Mouse (Mus musculus): Measurements from ENCODE around the gene Erich2. TPM values are rescaled to one million over a fixed set of nuclear protein-coding genes. Genes with fewer than 3 reads are reported as not detected.

Gene Erich2
- polyA plus RNA-seq, 1 experiment = not detected

DNA sequence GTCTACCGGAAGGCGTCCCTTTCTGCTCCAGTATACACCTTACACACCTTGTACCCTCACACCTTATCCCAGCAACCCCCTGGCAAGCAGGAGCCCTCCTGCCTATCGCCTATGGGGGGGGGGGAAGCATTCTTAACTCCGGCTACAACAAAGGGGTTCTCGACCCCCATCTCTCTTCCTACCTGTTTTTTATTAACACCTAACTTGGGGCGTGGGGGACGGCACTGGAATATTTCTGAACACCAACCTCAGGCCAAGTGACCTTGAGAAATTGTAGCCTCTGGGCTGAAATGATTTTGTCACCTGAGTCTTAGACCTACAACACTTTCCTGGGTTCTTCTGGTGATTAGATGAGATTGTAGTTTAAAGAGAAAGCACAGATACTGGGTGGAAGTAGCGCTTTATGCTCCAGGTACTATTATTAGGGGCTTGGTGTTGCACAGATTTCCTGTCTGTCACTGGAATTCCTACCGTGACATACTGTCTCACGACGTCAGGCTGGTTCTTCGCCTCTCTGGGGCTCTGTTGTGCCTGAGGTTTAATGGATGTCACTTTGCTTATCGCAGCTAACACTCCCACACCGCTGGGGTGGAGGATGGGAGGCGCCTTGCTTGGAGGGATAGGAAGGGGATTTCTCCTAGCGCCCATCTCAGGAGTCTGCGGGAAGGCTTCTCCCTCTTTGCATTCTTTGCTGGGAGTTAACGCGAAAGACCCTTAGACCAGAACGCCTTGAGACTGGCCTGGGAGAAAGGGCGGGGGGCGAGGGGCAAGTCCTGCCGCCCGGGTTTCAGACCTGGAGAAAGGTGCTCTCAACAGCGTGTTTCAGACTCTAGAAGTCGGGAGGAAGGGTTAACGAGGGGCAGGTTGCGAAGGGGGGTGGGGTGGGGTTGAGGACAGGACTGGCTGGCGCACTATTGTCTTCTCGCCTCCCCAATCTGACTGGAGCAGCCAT is 57.3 kb downstream of the Erich2 start:
- peaks cover 19% of the 10 kb centered on the region for H3K4me1 ChIP-seq (ENCODE audit: control insufficient read depth, insufficient read depth, low read length)
- H3K4me3 ChIP-seq (ENCODE audit: insufficient read depth, low read depth, low read length) = peak overlapping the region; percentile 96
- no peak for TF ChIP-seq POLR2A (IDR thresholded peaks at IDR 0.05; ENCODE audit: insufficient read depth, low read depth, low read length)
- TF ChIP-seq CTCF (IDR thresholded peaks at IDR 0.05; ENCODE audit: insufficient read depth, low read depth, low read length) = no peak
- 6% methylated on average over 30 of the region's 30 CpGs for WGBS
- H3K27ac ChIP-seq (ENCODE audit: insufficient read depth, low read depth, low read length) = peak overlapping the region; percentile 97

DNA sequence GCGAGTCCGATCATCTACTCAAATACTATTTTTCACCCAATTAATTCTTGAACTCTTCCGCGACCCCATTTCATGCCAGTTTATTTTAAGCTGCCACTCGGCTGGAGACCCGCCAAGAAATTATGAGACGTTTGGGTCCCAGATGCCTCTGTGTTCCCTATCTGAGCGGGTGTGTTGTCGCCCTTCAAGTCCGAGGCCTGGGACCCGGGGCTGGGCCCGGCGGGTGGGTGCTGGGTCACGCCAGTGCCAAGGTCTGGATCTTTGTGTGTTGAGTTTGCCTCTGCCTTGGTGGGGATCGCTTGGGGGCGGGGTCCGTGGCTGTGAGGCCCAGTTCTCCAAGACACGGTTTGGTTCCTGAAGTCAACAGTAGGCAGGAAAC is 58.0 kb downstream of the Erich2 start:
- WGBS = 2% methylated on average over 18 of the region's 18 CpGs
- H3K4me1 ChIP-seq (ENCODE audit: control insufficient read depth, insufficient read depth, low read length) = peaks cover 21% of the 10 kb centered on the region
- peak overlapping the region; percentile 97 for H3K27ac ChIP-seq (ENCODE audit: insufficient read depth, low read depth, low read length)
- peak overlapping the region; percentile 96 for H3K4me3 ChIP-seq (ENCODE audit: insufficient read depth, low read depth, low read length)
- peak; percentile 8; the same call in 1 of the 2 replicates for TF ChIP-seq POLR2A (IDR thresholded peaks at IDR 0.05; ENCODE audit: insufficient read depth, low read depth, low read length)
- TF ChIP-seq CTCF (IDR thresholded peaks at IDR 0.05; ENCODE audit: insufficient read depth, low read depth, low read length) = no peak

DNA sequence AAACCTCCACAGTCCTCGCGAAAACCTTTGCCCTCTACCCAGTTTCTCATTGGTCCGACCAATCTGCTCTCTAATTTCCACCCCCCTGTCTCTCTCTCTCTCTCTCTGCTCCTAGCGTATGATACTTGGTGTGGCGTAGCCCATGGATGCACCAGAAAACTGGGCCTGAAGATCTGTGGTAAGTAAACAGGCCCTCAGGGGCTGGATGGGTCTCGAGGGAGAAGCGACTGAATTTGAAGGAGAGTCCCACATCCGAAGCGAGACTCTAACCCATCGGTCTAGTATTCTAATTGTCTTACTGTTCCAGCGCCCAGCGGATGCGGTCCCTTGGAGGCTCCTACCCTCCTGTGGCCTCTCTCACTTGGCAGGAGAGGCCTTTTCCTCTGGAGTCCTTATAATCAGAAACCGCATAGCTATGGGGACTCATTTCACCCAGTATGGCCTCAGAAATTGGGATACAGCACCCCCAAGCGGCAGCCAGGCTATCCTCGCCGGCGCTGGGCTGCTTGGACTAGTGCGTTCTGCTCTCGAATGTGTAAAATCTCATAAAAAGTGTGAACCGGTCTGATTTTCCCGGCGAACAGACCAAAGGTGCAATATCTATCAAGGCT is 58.6 kb downstream of the Erich2 start:
- Histone ChIP-seq H3K4me3 (ENCODE audit: insufficient read depth, low read depth, low read length) (peak overlapping the region; percentile 96), H3K4me1 (ENCODE audit: control insufficient read depth, insufficient read depth, low read length) (peaks cover 27% of the 10 kb centered on the region), H3K27ac (ENCODE audit: insufficient read depth, low read depth, low read length) (peak overlapping the region; percentile 97)
- WGBS = 5% methylated on average over 23 of the region's 23 CpGs
- no peak for TF ChIP-seq POLR2A (IDR thresholded peaks at IDR 0.05; ENCODE audit: insufficient read depth, low read depth, low read length)
- peak; percentile 23 for TF ChIP-seq CTCF (IDR thresholded peaks at IDR 0.05; ENCODE audit: insufficient read depth, low read depth, low read length)

DNA sequence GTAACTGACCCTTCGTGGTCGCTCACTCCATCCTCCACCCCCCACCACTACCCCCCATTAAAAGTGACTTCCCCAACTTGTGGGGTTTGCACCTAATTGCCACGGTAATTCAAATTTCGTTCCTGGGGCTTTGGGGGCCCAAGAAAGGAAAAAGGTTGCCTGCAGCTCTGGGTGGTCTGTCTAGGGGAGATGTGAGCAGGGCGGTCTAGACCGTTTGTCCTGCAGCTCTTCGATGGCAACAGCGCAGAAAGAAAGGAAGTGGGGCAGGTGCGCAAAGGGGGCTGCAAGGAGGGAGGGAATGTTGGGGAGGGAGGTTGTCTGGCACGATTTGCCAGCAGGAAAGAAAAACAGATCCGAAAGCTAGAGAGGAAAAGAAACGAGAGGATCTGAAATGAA is 59.1 kb downstream of the Erich2 start:
- Histone ChIP-seq H3K27ac (ENCODE audit: insufficient read depth, low read depth, low read length) (peak overlapping the region; percentile 97), H3K4me3 (ENCODE audit: insufficient read depth, low read depth, low read length) (peak overlapping the region; percentile 96), H3K4me1 (ENCODE audit: control insufficient read depth, insufficient read depth, low read length) (peaks cover 32% of the 10 kb centered on the region)
- 0 out of 2 replicates have a peak, but pooled peaks have one; percentile 1 for TF ChIP-seq CTCF (IDR thresholded peaks at IDR 0.05; ENCODE audit: insufficient read depth, low read depth, low read length)
- no peak for TF ChIP-seq POLR2A (IDR thresholded peaks at IDR 0.05; ENCODE audit: insufficient read depth, low read depth, low read length)
- 1% methylated on average over 12 of the region's 12 CpGs for WGBS

DNA sequence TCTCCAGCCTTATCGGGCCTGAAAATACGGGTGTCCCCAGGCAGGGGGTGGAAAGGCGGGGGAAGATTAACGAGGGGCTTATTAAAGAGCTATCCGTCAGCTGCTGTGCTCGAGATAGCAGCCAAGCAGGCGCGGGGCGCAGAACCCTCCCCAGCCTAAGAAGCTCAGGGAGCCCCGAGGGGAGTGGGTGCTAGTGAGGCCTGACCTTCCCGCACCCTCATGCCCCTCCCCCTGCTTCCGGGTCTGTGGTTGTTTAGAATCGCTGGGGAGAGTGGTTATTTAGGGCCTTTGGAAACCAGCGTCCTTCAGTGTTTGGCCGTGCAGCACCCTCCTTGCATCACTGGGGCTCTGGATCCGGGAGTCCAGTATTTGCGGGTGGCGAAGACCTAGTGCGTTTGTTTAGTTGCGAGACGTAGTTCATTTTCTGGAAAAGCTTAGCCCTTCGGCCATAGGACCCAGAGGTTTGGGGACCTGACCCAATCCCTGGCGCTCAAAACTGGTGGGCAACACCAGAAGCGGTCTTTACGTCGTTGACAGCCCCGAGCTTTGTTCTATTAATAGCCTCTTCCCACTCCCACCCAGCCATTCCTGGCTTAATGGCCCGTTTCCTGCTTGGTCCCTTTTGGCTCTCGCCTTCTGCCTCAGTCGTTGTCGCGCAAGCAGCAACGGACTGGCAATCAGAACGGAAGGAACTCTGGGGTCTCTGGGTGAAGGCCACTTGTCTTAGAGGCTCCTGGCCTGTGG is 59.8 kb downstream of the Erich2 start:
- peak overlapping the region; percentile 96 for H3K4me3 ChIP-seq (ENCODE audit: insufficient read depth, low read depth, low read length)

DNA sequence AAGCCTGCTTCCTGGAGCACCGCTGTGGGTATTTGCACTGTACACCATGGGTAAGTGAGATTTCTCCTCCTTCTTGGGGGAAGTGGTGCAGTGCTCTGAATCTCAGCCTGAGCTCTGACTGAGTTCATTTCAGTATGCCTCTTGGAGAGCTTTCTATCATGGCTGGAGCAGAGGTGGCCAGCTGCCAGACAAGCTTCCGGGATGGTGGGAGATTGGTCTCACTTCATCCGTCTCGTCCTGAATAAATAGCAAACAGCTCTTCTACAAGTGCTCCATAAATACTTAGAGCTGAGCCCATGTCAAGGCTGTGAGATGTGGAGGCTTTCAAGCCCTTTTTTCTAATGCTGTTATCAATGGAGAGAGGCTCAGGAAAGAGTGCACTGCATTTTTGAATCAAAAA is 63.1 kb downstream of the Erich2 start:
- H3K4me1 ChIP-seq (ENCODE audit: control insufficient read depth, insufficient read depth, low read length) = peaks cover 47% of the 10 kb centered on the region
- WGBS = 16% methylated on average over 4 of the region's 4 CpGs
- H3K4me3 ChIP-seq (ENCODE audit: insufficient read depth, low read depth, low read length) = peak overlapping the region; percentile 22
- H3K27ac ChIP-seq (ENCODE audit: insufficient read depth, low read depth, low read length) = peak overlapping the region; percentile 41; the same call in 1 of the 2 replicates
- no peak for TF ChIP-seq POLR2A (IDR thresholded peaks at IDR 0.05; ENCODE audit: insufficient read depth, low read depth, low read length)
- no peak for TF ChIP-seq CTCF (IDR thresholded peaks at IDR 0.05; ENCODE audit: insufficient read depth, low read depth, low read length)

More for the DNA sequence above, 59.8 kb downstream of the Erich2 start:
- H3K27ac ChIP-seq (ENCODE audit: insufficient read depth, low read depth, low read length) = peak overlapping the region; percentile 97
- TF ChIP-seq POLR2A (IDR thresholded peaks at IDR 0.05; ENCODE audit: insufficient read depth, low read depth, low read length) (0 out of 2 replicates have a peak, but pooled peaks have one; percentile 12), CTCF (IDR thresholded peaks at IDR 0.05; ENCODE audit: insufficient read depth, low read depth, low read length) (no peak)
- H3K4me1 ChIP-seq (ENCODE audit: control insufficient read depth, insufficient read depth, low read length) = peaks cover 36% of the 10 kb centered on the region
- 1% methylated on average over 34 of the region's 34 CpGs for WGBS

DNA sequence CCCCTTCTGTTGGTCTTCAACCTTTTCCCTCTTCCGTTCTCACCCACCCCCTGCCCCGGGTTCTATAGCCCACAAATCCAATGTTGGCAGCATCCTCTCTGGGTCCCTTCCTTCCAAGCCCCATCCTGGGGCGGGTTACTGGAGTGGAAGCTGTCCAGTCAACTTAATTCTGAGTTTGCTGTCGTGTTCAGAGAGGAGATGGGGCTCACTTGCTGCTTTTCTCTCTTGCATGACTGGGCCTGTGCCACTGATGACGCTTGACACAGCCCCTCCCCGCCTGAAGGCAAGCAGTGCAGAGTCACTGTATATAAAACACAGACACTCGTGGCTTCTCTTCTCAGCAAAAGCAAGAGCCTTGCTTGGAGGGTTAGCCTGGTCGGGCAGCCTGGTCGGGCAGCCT is 63.6 kb downstream of the Erich2 start:
- 25% methylated on average over 9 of the region's 9 CpGs for WGBS
- Histone ChIP-seq H3K27ac (ENCODE audit: insufficient read depth, low read depth, low read length) (no peak overlapping the region), H3K4me3 (ENCODE audit: insufficient read depth, low read depth, low read length) (peak overlapping the region; percentile 20; the same call in 1 of the 2 replicates), H3K4me1 (ENCODE audit: control insufficient read depth, insufficient read depth, low read length) (peaks cover 47% of the 10 kb centered on the region)
- no peak for TF ChIP-seq CTCF (IDR thresholded peaks at IDR 0.05; ENCODE audit: insufficient read depth, low read depth, low read length)
- no peak for TF ChIP-seq POLR2A (IDR thresholded peaks at IDR 0.05; ENCODE audit: insufficient read depth, low read depth, low read length)

DNA sequence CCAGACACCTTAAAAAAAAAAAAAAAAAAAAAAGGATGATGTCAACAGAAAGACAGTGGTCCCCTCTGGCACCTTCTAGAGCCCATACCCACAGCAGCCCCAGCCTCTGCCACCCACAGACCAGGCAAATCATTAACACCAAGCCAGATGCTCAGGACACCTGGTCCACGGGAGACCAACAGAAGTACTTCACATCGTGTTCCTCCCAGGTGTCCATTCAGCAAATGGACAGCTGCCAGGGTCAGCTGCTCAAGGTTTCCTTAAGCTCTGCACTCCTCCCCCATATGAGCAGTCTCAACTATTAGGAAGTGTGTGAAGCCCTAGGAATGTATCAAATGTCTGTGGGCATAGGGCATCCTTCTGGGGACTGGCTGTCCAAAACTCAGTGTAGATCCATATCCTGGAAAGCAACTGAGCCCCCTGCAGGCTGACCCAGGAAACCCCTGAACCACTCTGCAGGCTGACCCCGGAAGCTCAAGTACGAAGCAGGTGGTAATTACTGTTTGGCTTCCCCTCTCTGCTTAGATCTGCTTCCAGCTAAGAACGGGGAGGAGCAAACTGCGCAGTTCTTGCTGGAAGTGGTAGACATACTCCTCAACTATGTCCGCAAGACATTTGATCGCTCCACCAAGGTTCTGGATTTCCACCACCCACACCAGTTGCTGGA is 65.1 kb downstream of the Erich2 start:
- Histone ChIP-seq H3K4me1 (ENCODE audit: control insufficient read depth, insufficient read depth, low read length) (peaks cover 36% of the 10 kb centered on the region), H3K27ac (ENCODE audit: insufficient read depth, low read depth, low read length) (no peak overlapping the region; the same call in 1 of the 2 replicates), H3K4me3 (ENCODE audit: insufficient read depth, low read depth, low read length) (peak overlapping the region; percentile 6; the same call in 1 of the 2 replicates)
- TF ChIP-seq CTCF (IDR thresholded peaks at IDR 0.05; ENCODE audit: insufficient read depth, low read depth, low read length) (no peak), POLR2A (IDR thresholded peaks at IDR 0.05; ENCODE audit: insufficient read depth, low read depth, low read length) (0 out of 2 replicates have a peak, but pooled peaks have one; percentile 23)
- WGBS = 33% methylated on average over 8 of the region's 8 CpGs

All from olfactory bulb, adult 2 months (tissue).